15 mouse cellular contexts compared by ENCODE assay signal in genomic region chr1:184786376-184787151, GRCm38 (mm10). TPM values are rescaled to one million over a fixed set of nuclear protein-coding genes. Genes with fewer than 3 reads are reported as not detected.
A peak's percentile ranks its signal among the peaks of the same experiment; 100 is the strongest.
DNase-seq lines count a peak whose midpoint lies in the region; ATAC-seq and TF ChIP-seq lines count a peak whose summit lies in the region.
"Had no signal": no experiment of that assay in that cellular context is flagged by ENCODE, and none has a peak within 500 bp of the region (broad histone marks: within the 10 kb centered on the region; RNA-seq: fewer than 3 reads in every experiment).

No protein-coding gene starts in this region.

- peak; percentile 64; the same call in 1 of the 2 replicates for ATAC-seq in liver, embryonic 11.5 days (replicated peaks; ENCODE audit: low FRiP score)
- no peak for ATAC-seq in forebrain, embryonic 15.5 days (replicated peaks)
- ATAC-seq in hindbrain, embryonic 14.5 days (ENCODE audit: low FRiP score) = no peak
- ATAC-seq: midbrain, embryonic 13.5 days had no signal

- no peaks in the 10 kb centered on the region for H3K79me2 ChIP-seq in heart, adult 2 months (replicated peaks; ENCODE audit: control insufficient read depth, insufficient read depth, low read length)

- no peaks in the 10 kb centered on the region for H3K27me3 ChIP-seq in heart, adult 2 months (ENCODE audit: control insufficient read depth, insufficient read depth, low read length)
- H3K27me3 ChIP-seq in heart, embryonic 10.5 days (ENCODE audit: insufficient read depth, poor library complexity, severe bottlenecking) = no peaks in the 10 kb centered on the region
- no peaks in the 10 kb centered on the region; the same call in 1 of the 2 replicates for H3K27me3 ChIP-seq in thymus, adult 2 months (ENCODE audit: control insufficient read depth, insufficient read depth, low read length)
- H3K27me3 ChIP-seq in liver, embryonic 11.5 days (replicated peaks; ENCODE audit: control insufficient read depth, insufficient read depth, low read length) = no peaks in the 10 kb centered on the region
- H3K27me3 ChIP-seq in forebrain, embryonic 15.5 days = no peaks in the 10 kb centered on the region
- H3K27me3 ChIP-seq in hindbrain, embryonic 14.5 days (ENCODE audit: control insufficient read depth, insufficient read depth, low read length) = no peaks in the 10 kb centered on the region
- H3K27me3 ChIP-seq: midbrain, embryonic 13.5 days had no signal

- TF ChIP-seq EP300 in heart, adult 2 months (IDR thresholded peaks at IDR 0.05; ENCODE audit: insufficient read depth, low read depth, low read length) = no peak

- TF ChIP-seq POLR2A in heart, adult 2 months (IDR thresholded peaks at IDR 0.05; ENCODE audit: insufficient read depth, low read depth, low read length) = no peak
- TF ChIP-seq POLR2A in thymus, adult 2 months (IDR thresholded peaks at IDR 0.05; ENCODE audit: control insufficient read depth, extremely low read depth, insufficient read depth, low read length, poor library complexity) = no peak

- no peak overlapping the region for H3K9ac ChIP-seq in heart, adult 2 months (ENCODE audit: low read depth, low read length)
- no peak overlapping the region for H3K9ac ChIP-seq in liver, embryonic 11.5 days (ENCODE audit: low read depth, low read length)
- no peak overlapping the region for H3K9ac ChIP-seq in forebrain, embryonic 15.5 days (replicated peaks)
- H3K9ac ChIP-seq in hindbrain, embryonic 14.5 days = no peak overlapping the region
- H3K9ac ChIP-seq: limb, embryonic 12.5 days; midbrain, embryonic 13.5 days had no signal

- intact Hi-C loops in heart, adult 2 months (cut with DNase I) = no loop called here

- 65% methylated on average over 13 of the region's 13 CpGs for WGBS in heart, adult 2 months
- WGBS in heart, embryonic 10.5 days = 64% methylated on average over 13 of the region's 13 CpGs
- 70% methylated on average over 13 of the region's 13 CpGs for WGBS in thymus, adult 2 months
- 58% methylated on average over 13 of the region's 13 CpGs for WGBS in liver, embryonic 11.5 days
- 69% methylated on average over 13 of the region's 13 CpGs for WGBS in forebrain, embryonic 15.5 days
- WGBS in hindbrain, embryonic 14.5 days = 71% methylated on average over 13 of the region's 13 CpGs

- DNase-seq in heart, adult 2 months = no peak
- DNase-seq in heart, embryonic 10.5 days (ENCODE audit: low spot score) = no peak
- peak; percentile 18 for DNase-seq in thymus, adult 2 months
- DNase-seq in thymus, postnatal 36 days = no peak
- DNase-seq in liver, embryonic 11.5 days (ENCODE audit: low spot score) = no peak
- no peak for DNase-seq in embryo, embryonic 9.5 days (ENCODE audit: extremely low spot score)
- no peak for DNase-seq in hindbrain, embryonic 14.5 days (ENCODE audit: low spot score)
- DNase-seq: adrenal gland, adult 2 months; cerebellum, adult 9-11 months; gastrocnemius, postnatal 25 days had no signal

- H3K4me1 ChIP-seq in heart, adult 2 months (ENCODE audit: control insufficient read depth, insufficient read depth, low read length) = no peaks in the 10 kb centered on the region; the same call in 1 of the 2 replicates
- H3K4me1 ChIP-seq in heart, embryonic 10.5 days = peaks cover 6% of the 10 kb centered on the region
- H3K4me1 ChIP-seq in thymus, adult 2 months (replicated peaks; ENCODE audit: control insufficient read depth, insufficient read depth, low read length) = no peaks in the 10 kb centered on the region
- H3K4me1 ChIP-seq in liver, embryonic 11.5 days (replicated peaks; ENCODE audit: control insufficient read depth, insufficient read depth, low read length) = peaks cover 5% of the 10 kb centered on the region
- H3K4me1 ChIP-seq in forebrain, embryonic 15.5 days = no peaks in the 10 kb centered on the region
- no peaks in the 10 kb centered on the region for H3K4me1 ChIP-seq in hindbrain, embryonic 14.5 days (replicated peaks; ENCODE audit: control insufficient read depth, insufficient read depth, low read length)
- H3K4me1 ChIP-seq: limb, embryonic 12.5 days; midbrain, embryonic 13.5 days had no signal

- H3K27ac ChIP-seq in heart, adult 2 months = no peak overlapping the region
- H3K27ac ChIP-seq in heart, embryonic 10.5 days = no peak overlapping the region
- no peak overlapping the region for H3K27ac ChIP-seq in thymus, adult 2 months (ENCODE audit: control insufficient read depth, insufficient read depth, low read length)
- H3K27ac ChIP-seq in liver, embryonic 11.5 days (ENCODE audit: low read depth, low read length) = no peak overlapping the region
- no peak overlapping the region for H3K27ac ChIP-seq in forebrain, embryonic 15.5 days (replicated peaks)
- no peak overlapping the region for H3K27ac ChIP-seq in hindbrain, embryonic 14.5 days
- H3K27ac ChIP-seq: limb, embryonic 12.5 days; midbrain, embryonic 13.5 days had no signal

- no peak overlapping the region for H3K4me2 ChIP-seq in liver, embryonic 11.5 days
- H3K4me2 ChIP-seq in forebrain, embryonic 15.5 days (replicated peaks) = no peak overlapping the region
- no peak overlapping the region for H3K4me2 ChIP-seq in hindbrain, embryonic 14.5 days (replicated peaks)
- H3K4me2 ChIP-seq: limb, embryonic 12.5 days; midbrain, embryonic 13.5 days had no signal

- no peak overlapping the region for H3K4me3 ChIP-seq in heart, adult 2 months
- no peak overlapping the region for H3K4me3 ChIP-seq in heart, embryonic 10.5 days
- no peak overlapping the region for H3K4me3 ChIP-seq in thymus, adult 2 months (ENCODE audit: control insufficient read depth, insufficient read depth, low read length)
- no peak overlapping the region for H3K4me3 ChIP-seq in liver, embryonic 11.5 days (ENCODE audit: low read depth, low read length)
- H3K4me3 ChIP-seq in forebrain, embryonic 15.5 days = no peak overlapping the region
- H3K4me3 ChIP-seq in hindbrain, embryonic 14.5 days (replicated peaks; ENCODE audit: low read length) = no peak overlapping the region
- H3K4me3 ChIP-seq: limb, embryonic 12.5 days; midbrain, embryonic 13.5 days had no signal

- TF ChIP-seq CTCF in heart, adult 2 months (IDR thresholded peaks at IDR 0.05) = peak; percentile 63
- no peak for TF ChIP-seq CTCF in thymus, adult 2 months (IDR thresholded peaks at IDR 0.05; ENCODE audit: borderline replicate concordance, control insufficient read depth, extremely low read depth, insufficient read depth, low read length, poor library complexity)

- no peaks in the 10 kb centered on the region for H3K36me3 ChIP-seq in heart, adult 2 months (ENCODE audit: control insufficient read depth, insufficient read depth, low read length)
- H3K36me3 ChIP-seq in heart, embryonic 10.5 days = no peaks in the 10 kb centered on the region
- H3K36me3 ChIP-seq in thymus, adult 2 months (ENCODE audit: control insufficient read depth, insufficient read depth, low read length) = no peaks in the 10 kb centered on the region
- no peaks in the 10 kb centered on the region for H3K36me3 ChIP-seq in liver, embryonic 11.5 days (ENCODE audit: control insufficient read depth, insufficient read depth, low read length)
- H3K36me3 ChIP-seq in forebrain, embryonic 15.5 days = no peaks in the 10 kb centered on the region
- H3K36me3 ChIP-seq in hindbrain, embryonic 14.5 days (replicated peaks; ENCODE audit: control insufficient read depth, insufficient read depth) = no peaks in the 10 kb centered on the region
- H3K36me3 ChIP-seq: limb, embryonic 12.5 days; midbrain, embryonic 13.5 days had no signal

- H3K9me3 ChIP-seq in heart, embryonic 10.5 days = no peaks in the 10 kb centered on the region
- H3K9me3 ChIP-seq in liver, embryonic 11.5 days (ENCODE audit: control insufficient read depth, low read length) = no peaks in the 10 kb centered on the region; the same call in 1 of the 2 replicates
- H3K9me3 ChIP-seq in forebrain, embryonic 15.5 days = no peaks in the 10 kb centered on the region
- H3K9me3 ChIP-seq in hindbrain, embryonic 14.5 days (ENCODE audit: control insufficient read depth, low read length) = no peaks in the 10 kb centered on the region
- H3K9me3 ChIP-seq: limb, embryonic 12.5 days; midbrain, embryonic 13.5 days had no signal

RNA-seq across cellular contexts. Expression of gene Marc1, which starts 24.5 kb away (rescaled TPM):
- total RNA-seq in heart, adult 2 months (2021) = not detected
- polyA plus RNA-seq in heart, adult 2 months (2012; rRNA removed) = 0.20 and 0.41 TPM in 2 replicates
- 0.21 and 0.70 TPM in 2 replicates for polyA plus RNA-seq in heart, embryonic 10.5 days (2016; fragmentation: Nextera tagmentation; extraction: Ambion mirVana)
- polyA plus RNA-seq in thymus, adult 2 months (2012; rRNA removed) = 5.2 and 6.2 TPM in 2 replicates
- 3.9 and 5.1 TPM in 2 replicates for polyA plus RNA-seq in liver, embryonic 11.5 days (2014; fragmentation: Nextera tagmentation; extraction: Ambion mirVana)
- polyA plus RNA-seq in forebrain, embryonic 15.5 days (2015; fragmentation: Nextera tagmentation; extraction: Ambion mirVana) = not detected in 2 replicates
- 0.21 and 0.33 TPM in 2 replicates for polyA plus RNA-seq in hindbrain, embryonic 14.5 days (2014; fragmentation: Nextera tagmentation; extraction: Ambion mirVana)
- total RNA-seq: heart, postnatal 25 days; neutrophil, adult 5-6 weeks had no signal
- polyA plus RNA-seq: limb, embryonic 12.5 days; midbrain, embryonic 13.5 days had no signal

RNA-seq across cellular contexts. Expression of gene Hlx, which starts 54.1 kb away (rescaled TPM):
- 10 to 100 TPM in 1 of 2 experiments, 1 to 10 TPM in 1; 7.6 to 10.8 TPM for total RNA-seq in heart, adult 2 months (2021)
- polyA plus RNA-seq in heart, adult 2 months (2012; rRNA removed) = 8.8 and 11.4 TPM in 2 replicates
- polyA plus RNA-seq in heart, embryonic 10.5 days (2016; fragmentation: Nextera tagmentation; extraction: Ambion mirVana) = 3.1 and 19.4 TPM in 2 replicates
- polyA plus RNA-seq in thymus, adult 2 months (2012; rRNA removed) = 15.5 and 18.4 TPM in 2 replicates
- polyA plus RNA-seq in liver, embryonic 11.5 days (2014; fragmentation: Nextera tagmentation; extraction: Ambion mirVana) = 42.3 and 46.9 TPM in 2 replicates
- 1.1 and 1.5 TPM in 2 replicates for polyA plus RNA-seq in forebrain, embryonic 15.5 days (2015; fragmentation: Nextera tagmentation; extraction: Ambion mirVana)
- 2.0 and 2.8 TPM in 2 replicates for polyA plus RNA-seq in hindbrain, embryonic 14.5 days (2014; fragmentation: Nextera tagmentation; extraction: Ambion mirVana)

RNA-seq across cellular contexts. Expression of gene Marc2, which starts 59.7 kb away (rescaled TPM):
- total RNA-seq in heart, adult 2 months (2021) = 100 to 1,000 TPM; 106 to 146 TPM
- 41.6 and 56.6 TPM in 2 replicates for polyA plus RNA-seq in heart, adult 2 months (2012; rRNA removed)
- polyA plus RNA-seq in heart, embryonic 10.5 days (2016; fragmentation: Nextera tagmentation; extraction: Ambion mirVana) = 72.9 and 98.6 TPM in 2 replicates
- polyA plus RNA-seq in thymus, adult 2 months (2012; rRNA removed) = 76.3 and 87.6 TPM in 2 replicates
- 240 and 250 TPM in 2 replicates for polyA plus RNA-seq in liver, embryonic 11.5 days (2014; fragmentation: Nextera tagmentation; extraction: Ambion mirVana)
- polyA plus RNA-seq in forebrain, embryonic 15.5 days (2015; fragmentation: Nextera tagmentation; extraction: Ambion mirVana) = 107 and 109 TPM in 2 replicates
- polyA plus RNA-seq in hindbrain, embryonic 14.5 days (2014; fragmentation: Nextera tagmentation; extraction: Ambion mirVana) = 141 and 144 TPM in 2 replicates
